Mouse (Mus musculus): ENCODE measurements at regions not wholly inside any gene's neighbourhood (a gene's known extent, or its start where the extent isn't known, plus 50 kb on each side); places are given as distances from the start of the nearest gene placed in this dataset.
A peak's percentile ranks its signal among the peaks of the same experiment; 100 is the strongest.

GRCm38 (mm10) chr2:57772315-57772714 lies 225.4 kb upstream of the Galnt5 start:
- TF ChIP-seq POLR2A (IDR thresholded peaks at IDR 0.05; ENCODE audit: extremely low read depth, insufficient read depth, low read length) (no peak), CTCF (IDR thresholded peaks at IDR 0.05; ENCODE audit: low read depth, low read length) (no peak)
- H3K4me3 ChIP-seq (ENCODE audit: insufficient read depth, low read depth, low read length) = no peak overlapping the region
- no peaks in the 10 kb centered on the region for H3K36me3 ChIP-seq (ENCODE audit: control insufficient read depth, insufficient read depth, low read length)
- no peak overlapping the region for H3K27ac ChIP-seq (replicated peaks; ENCODE audit: insufficient read depth, low read depth, low read length)
- H3K4me1 ChIP-seq (ENCODE audit: control insufficient read depth, insufficient read depth, low read length) = no peaks in the 10 kb centered on the region
- no peaks in the 10 kb centered on the region for H3K79me2 ChIP-seq (ENCODE audit: control insufficient read depth, insufficient read depth, low read length)
- WGBS = 61% methylated on average over 2 of the region's 2 CpGs
- peak; percentile 1 for DNase-seq (ENCODE audit: extremely low read depth, low read depth, low spot score)
- H3K27me3 ChIP-seq (ENCODE audit: control insufficient read depth, insufficient read depth, low read length) = no peaks in the 10 kb centered on the region
- H3K9ac ChIP-seq (ENCODE audit: low read depth, low read length) = no peak overlapping the region

GRCm38 (mm10) chr2:57776154-57776553 lies 221.5 kb upstream of the Galnt5 start:
- Histone ChIP-seq H3K4me1 (ENCODE audit: control insufficient read depth, insufficient read depth, low read length) (no peaks in the 10 kb centered on the region), H3K9ac (ENCODE audit: low read depth, low read length) (no peak overlapping the region), H3K27me3 (ENCODE audit: control insufficient read depth, insufficient read depth, low read length) (no peaks in the 10 kb centered on the region), H3K36me3 (ENCODE audit: control insufficient read depth, insufficient read depth, low read length) (no peaks in the 10 kb centered on the region), H3K79me2 (ENCODE audit: control insufficient read depth, insufficient read depth, low read length) (no peaks in the 10 kb centered on the region), H3K27ac (replicated peaks; ENCODE audit: insufficient read depth, low read depth, low read length) (no peak overlapping the region), H3K4me3 (ENCODE audit: insufficient read depth, low read depth, low read length) (no peak overlapping the region)
- DNase-seq (ENCODE audit: extremely low read depth, low read depth, low spot score) = no peak
- 86% methylated on average over 5 of the region's 5 CpGs for WGBS
- TF ChIP-seq POLR2A (IDR thresholded peaks at IDR 0.05; ENCODE audit: extremely low read depth, insufficient read depth, low read length) (no peak), CTCF (IDR thresholded peaks at IDR 0.05; ENCODE audit: low read depth, low read length) (no peak)

GRCm38 (mm10) chr2:57780836-57781235 lies 216.8 kb upstream of the Galnt5 start:
- no peak overlapping the region for H3K27ac ChIP-seq (replicated peaks; ENCODE audit: insufficient read depth, low read depth, low read length)
- no peaks in the 10 kb centered on the region for H3K79me2 ChIP-seq (ENCODE audit: control insufficient read depth, insufficient read depth, low read length)
- no peaks in the 10 kb centered on the region for H3K36me3 ChIP-seq (ENCODE audit: control insufficient read depth, insufficient read depth, low read length)
- no peak for DNase-seq (ENCODE audit: extremely low read depth, low read depth, low spot score)
- no peak overlapping the region for H3K4me3 ChIP-seq (ENCODE audit: insufficient read depth, low read depth, low read length)
- TF ChIP-seq CTCF (IDR thresholded peaks at IDR 0.05; ENCODE audit: low read depth, low read length) (no peak), POLR2A (IDR thresholded peaks at IDR 0.05; ENCODE audit: extremely low read depth, insufficient read depth, low read length) (no peak)
- no peak overlapping the region for H3K9ac ChIP-seq (ENCODE audit: low read depth, low read length)
- no peaks in the 10 kb centered on the region for H3K4me1 ChIP-seq (ENCODE audit: control insufficient read depth, insufficient read depth, low read length)
- no peaks in the 10 kb centered on the region for H3K27me3 ChIP-seq (ENCODE audit: control insufficient read depth, insufficient read depth, low read length)
- 88% methylated on average over 1 of the region's 1 CpGs for WGBS

- H3K36me3 ChIP-seq (ENCODE audit: control insufficient read depth, insufficient read depth, low read length) = no peaks in the 10 kb centered on the region
- WGBS = 81% methylated on average over 8 of the region's 8 CpGs
- H3K79me2 ChIP-seq (ENCODE audit: control insufficient read depth, insufficient read depth, low read length) = no peaks in the 10 kb centered on the region
- no peak for TF ChIP-seq POLR2A (IDR thresholded peaks at IDR 0.05; ENCODE audit: extremely low read depth, insufficient read depth, low read length)
- no peak for TF ChIP-seq CTCF (IDR thresholded peaks at IDR 0.05; ENCODE audit: low read depth, low read length)
- H3K27ac ChIP-seq (replicated peaks; ENCODE audit: insufficient read depth, low read depth, low read length) = no peak overlapping the region
- no peak overlapping the region for H3K9ac ChIP-seq (ENCODE audit: low read depth, low read length)
- H3K27me3 ChIP-seq (ENCODE audit: control insufficient read depth, insufficient read depth, low read length) = no peaks in the 10 kb centered on the region
- no peak for DNase-seq (ENCODE audit: extremely low read depth, low read depth, low spot score)
- H3K4me1 ChIP-seq (ENCODE audit: control insufficient read depth, insufficient read depth, low read length) = no peaks in the 10 kb centered on the region
- H3K4me3 ChIP-seq (ENCODE audit: insufficient read depth, low read depth, low read length) = no peak overlapping the region
These were observed 204.0 kb upstream of the Galnt5 start for GRCm38 (mm10) chr2:57793519-57794296.

GRCm38 (mm10) chr2:57799279-57799678 lies 198.4 kb upstream of the Galnt5 start:
- no peaks in the 10 kb centered on the region for H3K4me1 ChIP-seq (ENCODE audit: control insufficient read depth, insufficient read depth, low read length)
- DNase-seq (ENCODE audit: extremely low read depth, low read depth, low spot score) = peak; percentile 44
- H3K27me3 ChIP-seq (ENCODE audit: control insufficient read depth, insufficient read depth, low read length) = no peaks in the 10 kb centered on the region
- WGBS = 13% methylated on average over 2 of the region's 2 CpGs
- H3K27ac ChIP-seq (replicated peaks; ENCODE audit: insufficient read depth, low read depth, low read length) = no peak overlapping the region
- TF ChIP-seq POLR2A (IDR thresholded peaks at IDR 0.05; ENCODE audit: extremely low read depth, insufficient read depth, low read length) (no peak), CTCF (IDR thresholded peaks at IDR 0.05; ENCODE audit: low read depth, low read length) (no peak)
- H3K36me3 ChIP-seq (ENCODE audit: control insufficient read depth, insufficient read depth, low read length) = no peaks in the 10 kb centered on the region
- H3K4me3 ChIP-seq (ENCODE audit: insufficient read depth, low read depth, low read length) = no peak overlapping the region
- H3K9ac ChIP-seq (ENCODE audit: low read depth, low read length) = no peak overlapping the region
- H3K79me2 ChIP-seq (ENCODE audit: control insufficient read depth, insufficient read depth, low read length) = no peaks in the 10 kb centered on the region

- no peaks in the 10 kb centered on the region for H3K4me1 ChIP-seq (ENCODE audit: control insufficient read depth, insufficient read depth, low read length)
These were observed 189.8 kb upstream of the Galnt5 start for GRCm38 (mm10) chr2:57807911-57808310.

More at GRCm38 (mm10) chr2:57807911-57808310, 189.8 kb upstream of the Galnt5 start:
- TF ChIP-seq POLR2A (IDR thresholded peaks at IDR 0.05; ENCODE audit: extremely low read depth, insufficient read depth, low read length) = no peak
- TF ChIP-seq CTCF (IDR thresholded peaks at IDR 0.05; ENCODE audit: low read depth, low read length) = no peak
- WGBS = 56% methylated on average over 1 of the region's 1 CpGs
- Histone ChIP-seq H3K27me3 (ENCODE audit: control insufficient read depth, insufficient read depth, low read length) (no peaks in the 10 kb centered on the region), H3K4me3 (ENCODE audit: insufficient read depth, low read depth, low read length) (no peak overlapping the region), H3K27ac (replicated peaks; ENCODE audit: insufficient read depth, low read depth, low read length) (no peak overlapping the region), H3K36me3 (ENCODE audit: control insufficient read depth, insufficient read depth, low read length) (no peaks in the 10 kb centered on the region), H3K79me2 (ENCODE audit: control insufficient read depth, insufficient read depth, low read length) (no peaks in the 10 kb centered on the region), H3K9ac (ENCODE audit: low read depth, low read length) (no peak overlapping the region)
- DNase-seq (ENCODE audit: extremely low read depth, low read depth, low spot score) = no peak
